Mouse (Mus musculus) cerebellum, adult 11 months (tissue): Measurements from ENCODE around the gene Rapgef5.
A peak's percentile ranks its signal among the peaks of the same experiment; 100 is the strongest.

Experiments
- DNase-seq: peaks from one replicate; pipeline ENCODE4 v3.0.0; 2022

The Rapgef5 gene

DNA sequence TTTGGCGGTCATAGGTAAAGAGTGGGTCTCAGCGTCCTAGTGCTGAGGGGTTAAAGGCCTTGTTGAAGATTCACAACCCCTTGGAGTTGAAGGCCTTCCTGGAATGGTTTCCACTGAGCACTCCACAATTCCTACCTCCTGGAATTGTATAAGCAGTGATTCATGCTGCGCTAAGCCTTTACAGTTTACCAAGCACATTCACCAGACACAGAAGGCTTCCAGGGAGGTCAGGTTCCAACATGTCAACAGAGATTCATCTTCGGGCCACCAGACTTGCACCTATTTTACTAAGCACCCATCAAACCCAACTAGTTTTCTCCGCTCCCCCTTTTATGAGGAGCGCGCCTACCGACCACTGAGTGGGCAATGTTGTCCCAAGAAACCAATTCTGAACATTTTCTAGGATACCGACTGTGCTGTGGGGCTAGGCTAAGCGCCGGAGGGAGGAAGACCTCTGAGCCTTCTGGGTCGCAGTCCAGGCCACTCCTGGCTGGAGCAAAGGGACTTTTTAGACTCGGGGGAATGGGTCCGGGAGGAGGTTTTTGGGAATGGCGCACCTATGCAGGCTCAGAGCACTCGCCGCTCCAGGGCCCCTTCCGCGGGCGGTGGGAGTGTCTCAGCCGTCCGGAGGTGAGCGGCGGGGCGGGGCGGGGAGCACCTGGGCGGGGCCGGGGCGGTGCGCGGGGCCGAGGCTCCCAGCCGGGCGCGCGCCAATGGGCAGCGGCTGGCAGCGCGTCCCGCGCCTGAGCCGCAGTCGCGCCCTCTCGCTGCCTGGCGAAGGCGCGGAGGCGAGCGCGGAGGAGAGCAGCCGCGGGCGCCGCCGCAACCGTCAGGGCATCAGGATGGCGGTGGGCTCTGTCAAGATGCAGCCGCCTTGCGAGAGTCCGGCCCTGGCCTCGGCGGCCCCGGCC, 17.2 kb downstream of the Rapgef5 start:
- DNase-seq = peak; percentile 2

DNA sequence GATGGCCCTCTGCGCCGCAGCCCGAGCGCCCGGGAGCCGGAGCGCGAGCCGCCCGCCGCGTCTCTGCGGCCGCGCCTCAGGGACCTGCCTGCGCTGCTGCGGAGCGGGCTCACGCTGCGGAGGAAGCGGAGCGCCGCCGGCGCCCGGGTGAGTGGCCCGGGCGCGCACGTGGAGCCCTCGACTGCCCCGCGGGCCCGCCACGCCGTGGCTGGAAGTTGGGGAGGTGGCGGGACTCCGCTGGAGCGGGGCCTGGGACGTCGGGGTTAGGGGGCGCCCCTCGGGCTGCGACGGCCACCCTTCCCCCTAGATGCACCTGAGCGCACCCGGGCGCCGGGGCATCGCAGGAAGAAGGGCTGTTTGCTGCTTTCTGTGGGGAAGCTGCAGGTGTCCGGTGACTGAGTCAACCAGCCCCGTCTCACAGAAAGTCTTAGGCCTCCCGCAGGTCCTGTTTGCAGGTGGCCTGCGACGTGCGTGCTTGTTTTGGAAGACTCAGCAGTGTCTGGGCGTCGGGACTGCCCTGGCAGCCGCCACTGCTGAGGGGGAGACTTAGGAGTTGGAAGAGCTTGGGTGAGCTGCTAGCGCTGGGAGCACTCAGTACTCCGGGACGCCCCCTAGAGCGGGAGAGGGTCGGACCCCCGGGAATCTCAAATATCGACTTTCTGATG, 17.9 kb downstream of the Rapgef5 start:
- no peak for DNase-seq

DNA sequence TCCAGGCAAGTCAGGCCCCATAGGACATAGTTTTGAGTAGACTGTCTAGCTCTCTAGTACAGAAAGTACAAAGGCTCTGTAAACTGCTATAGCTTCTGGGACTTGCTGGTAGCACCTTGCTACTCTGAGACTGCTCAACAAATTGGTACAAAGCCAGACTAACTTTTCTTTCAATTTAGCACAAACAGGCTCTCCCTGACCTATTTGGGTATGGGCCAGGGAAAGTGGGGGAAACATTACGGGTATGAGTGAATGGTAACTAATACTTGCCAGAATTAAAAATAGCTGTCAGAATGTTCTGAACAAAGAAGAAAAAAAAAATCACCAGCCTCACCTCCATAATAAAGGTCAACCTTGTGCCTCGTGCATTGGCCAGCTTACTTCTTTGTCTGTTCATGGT, 24.1 kb downstream of the Rapgef5 start:
- DNase-seq = no peak

DNA sequence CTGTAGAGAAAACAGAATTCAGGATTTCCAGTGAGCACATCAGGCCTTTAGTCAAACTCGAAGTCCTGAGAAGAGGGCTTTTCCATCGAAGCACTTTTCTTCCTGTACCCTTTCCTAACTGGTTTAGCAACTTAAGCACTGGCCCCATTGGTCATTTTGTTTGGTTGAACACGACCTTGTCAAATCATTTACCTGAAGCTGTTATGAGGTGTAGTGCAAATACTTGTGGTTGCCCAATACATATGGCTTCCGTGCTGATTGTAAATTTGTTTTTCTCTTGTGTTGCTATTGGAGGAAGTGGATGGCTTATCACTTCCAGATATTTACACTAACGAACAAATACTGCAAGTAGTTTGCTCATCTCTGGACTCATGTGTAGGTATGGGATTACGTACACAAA, 29.0 kb downstream of the Rapgef5 start:
- DNase-seq = no peak

DNA sequence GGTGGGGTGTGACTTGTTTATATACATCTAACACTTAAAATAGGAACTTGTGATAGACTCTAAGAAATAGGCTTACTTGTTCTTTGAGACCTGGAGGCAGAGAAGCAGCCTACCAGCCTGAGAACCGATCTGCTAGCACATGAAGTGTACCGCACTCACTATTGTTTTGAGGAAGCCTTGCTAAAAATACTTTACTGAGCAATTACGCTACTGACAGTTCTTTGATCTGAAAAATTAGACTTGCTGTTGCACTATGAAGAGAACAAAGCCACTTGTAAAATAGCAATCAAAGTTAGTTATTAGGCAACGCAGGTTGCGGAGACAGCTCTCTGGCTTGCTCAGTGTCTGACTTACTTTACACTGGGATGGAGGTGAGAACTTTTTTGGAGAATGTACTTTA, 37.1 kb downstream of the Rapgef5 start:
- no peak for DNase-seq

DNA sequence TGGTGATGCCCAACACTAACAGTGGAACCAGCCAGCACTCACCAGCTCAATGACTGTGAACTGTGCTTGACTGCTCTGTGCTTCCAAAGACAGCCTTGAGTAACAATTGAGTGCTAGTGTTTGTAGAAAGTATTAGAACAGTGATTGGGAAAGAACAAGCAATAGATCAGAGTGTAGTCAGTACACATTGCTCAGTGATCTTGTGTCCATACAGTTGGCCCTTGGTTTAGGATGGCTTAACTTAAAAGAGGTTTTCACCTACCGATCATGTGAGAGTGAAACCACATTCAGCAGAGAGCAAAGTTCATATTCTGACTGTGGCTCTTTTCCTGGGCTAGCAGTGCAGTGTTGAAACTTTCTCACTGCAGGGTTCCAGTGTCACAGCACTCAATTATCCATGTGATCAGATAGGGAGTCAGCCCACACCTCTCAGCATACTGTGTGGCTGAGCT, 38.4 kb downstream of the Rapgef5 start:
- DNase-seq = no peak

DNA sequence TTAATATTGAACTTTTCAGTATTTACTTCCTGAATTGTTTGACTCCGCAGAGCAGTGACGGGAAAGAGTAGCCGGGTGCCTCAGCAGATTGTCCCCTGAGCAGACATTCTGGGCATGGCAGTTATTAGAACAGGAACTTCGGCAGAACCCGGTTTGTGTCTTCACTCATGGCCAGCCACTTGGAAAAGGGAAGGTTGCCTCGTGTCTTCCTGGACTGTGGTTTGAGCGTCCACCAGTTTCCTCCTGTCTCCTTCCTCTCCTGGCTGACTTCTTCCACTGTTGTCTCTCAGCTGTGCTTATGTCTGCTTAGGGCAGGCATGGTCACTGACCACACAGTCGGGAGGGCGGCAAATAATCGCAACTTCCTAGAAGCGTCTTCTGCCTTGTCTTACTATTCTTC, 44.2 kb downstream of the Rapgef5 start:
- DNase-seq = no peak

DNA sequence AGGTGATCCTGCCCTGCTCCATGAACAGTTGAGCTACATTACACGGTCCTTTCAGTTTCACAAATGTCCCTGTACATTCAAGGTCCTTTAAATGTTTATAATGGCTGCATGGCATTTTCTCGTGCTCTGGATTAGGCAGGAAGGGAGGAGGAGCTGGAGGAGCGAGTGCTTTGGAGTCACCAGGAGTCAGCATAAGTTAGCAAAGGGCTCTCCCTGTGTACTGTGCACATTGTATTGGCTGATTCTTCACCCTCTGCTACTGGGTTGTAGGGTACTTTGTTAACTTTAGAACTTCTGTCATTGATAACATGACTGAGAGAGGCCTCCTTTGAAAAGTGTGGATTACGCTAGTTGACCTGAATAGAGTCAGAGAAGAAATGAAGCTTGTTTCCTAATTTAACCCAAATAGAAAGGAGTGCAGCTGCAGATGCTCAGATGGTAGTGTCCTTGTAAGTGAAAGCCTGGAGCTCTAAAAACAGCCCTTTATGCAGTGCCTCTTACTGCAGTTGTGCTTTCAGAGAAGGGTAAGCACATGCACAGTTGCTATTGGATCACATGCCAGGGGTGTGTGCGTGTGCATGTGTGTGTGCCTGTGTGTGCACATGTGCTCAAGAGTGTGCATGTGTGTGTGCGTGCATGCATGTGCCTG, 45.3 kb downstream of the Rapgef5 start:
- no peak for DNase-seq

DNA sequence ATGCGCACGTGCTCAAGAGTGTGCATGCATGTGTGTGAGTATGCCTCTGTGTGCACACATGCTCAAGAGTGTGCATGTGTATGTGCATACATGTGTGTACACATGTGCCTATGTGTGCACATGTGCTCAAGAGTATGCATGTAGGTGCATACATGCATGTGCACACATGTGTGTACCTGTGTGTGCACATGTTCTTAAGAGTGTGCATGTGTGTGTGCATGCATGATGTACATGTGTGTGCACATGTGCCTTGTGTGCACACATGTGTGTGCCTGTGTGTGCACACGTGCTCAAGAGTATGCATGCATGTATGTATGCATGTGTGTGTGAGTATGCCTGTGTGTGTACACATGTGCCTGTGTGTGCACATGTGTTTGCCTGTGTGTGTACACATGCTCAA, 45.8 kb downstream of the Rapgef5 start:
- no peak for DNase-seq

DNA sequence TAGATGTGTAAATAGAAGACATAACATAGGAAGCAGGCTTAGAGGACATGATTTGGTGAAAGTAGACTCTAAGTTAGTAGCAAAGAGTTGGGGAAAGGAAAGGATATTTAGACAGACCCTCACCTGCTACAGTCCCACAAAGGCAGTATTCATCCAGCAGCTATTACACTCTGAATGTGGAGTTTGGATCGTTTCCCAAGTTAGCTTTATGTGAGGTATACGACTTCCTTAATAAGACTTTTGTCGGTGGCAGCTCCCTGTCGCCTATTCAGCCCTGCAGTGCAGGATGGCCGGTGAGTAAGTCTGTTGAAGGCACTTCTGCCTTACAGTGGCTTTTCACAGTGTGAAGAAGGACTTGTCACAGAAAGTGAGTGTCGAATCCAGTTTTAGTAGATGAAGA, 47.6 kb downstream of the Rapgef5 start:
- no peak for DNase-seq

DNA sequence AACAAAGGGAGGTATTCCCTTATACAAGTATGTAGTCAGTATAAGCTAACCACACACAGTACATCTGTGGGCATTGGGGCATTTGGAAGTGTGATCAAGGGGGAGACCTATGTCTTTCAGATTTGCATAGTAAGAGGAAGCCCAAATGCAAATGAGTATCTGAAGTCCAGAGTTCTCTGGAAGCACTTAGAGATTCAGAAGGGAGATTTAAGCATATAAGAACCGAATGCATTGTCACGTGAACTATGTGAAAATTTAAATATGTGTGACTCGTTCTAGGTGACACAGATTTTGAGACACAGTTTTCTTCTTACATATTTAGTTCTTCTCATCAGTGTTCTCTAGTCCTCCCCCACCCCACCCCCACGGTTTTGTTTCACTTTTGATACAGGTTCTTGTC, 50.0 kb downstream of the Rapgef5 start:
- DNase-seq = no peak

DNA sequence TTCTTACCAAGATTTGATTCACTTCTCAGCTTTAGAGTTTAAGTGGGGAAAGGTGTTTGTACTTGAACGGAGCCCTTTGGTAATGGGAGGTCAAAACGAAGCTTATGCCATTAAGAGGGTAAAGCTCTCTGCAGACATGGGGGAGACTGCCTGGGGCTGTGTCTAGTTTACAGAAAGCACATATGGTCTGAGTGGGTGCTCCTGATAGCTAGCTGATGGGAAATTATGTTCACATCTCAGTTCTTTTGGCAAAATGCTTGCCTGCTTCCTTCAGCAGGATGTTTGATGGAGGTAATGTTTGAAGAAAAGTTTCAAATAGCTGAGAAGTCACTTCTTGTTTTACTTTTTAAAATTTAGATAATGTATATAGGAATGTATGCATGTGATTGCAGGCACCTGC, 53.4 kb downstream of the Rapgef5 start:
- no peak for DNase-seq

DNA sequence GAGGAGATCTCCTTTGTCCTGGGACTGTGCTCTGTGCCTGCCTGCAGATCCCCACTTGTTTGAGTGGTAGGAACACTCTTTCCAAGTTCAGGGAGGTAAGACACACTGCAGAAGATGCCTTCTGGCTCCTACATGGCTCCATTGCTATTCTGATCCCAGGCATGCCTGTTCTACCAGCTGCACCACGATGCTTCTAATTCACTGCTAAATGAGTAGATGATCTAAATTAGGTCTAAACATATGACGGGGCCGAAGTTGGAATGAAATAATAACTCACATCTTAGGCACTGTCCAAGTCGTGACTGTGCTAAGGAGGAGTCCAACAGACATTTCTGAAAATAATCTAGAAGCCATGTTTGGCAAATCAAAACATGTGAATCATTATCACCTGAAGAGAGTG, 68.0 kb downstream of the Rapgef5 start:
- no peak for DNase-seq

DNA sequence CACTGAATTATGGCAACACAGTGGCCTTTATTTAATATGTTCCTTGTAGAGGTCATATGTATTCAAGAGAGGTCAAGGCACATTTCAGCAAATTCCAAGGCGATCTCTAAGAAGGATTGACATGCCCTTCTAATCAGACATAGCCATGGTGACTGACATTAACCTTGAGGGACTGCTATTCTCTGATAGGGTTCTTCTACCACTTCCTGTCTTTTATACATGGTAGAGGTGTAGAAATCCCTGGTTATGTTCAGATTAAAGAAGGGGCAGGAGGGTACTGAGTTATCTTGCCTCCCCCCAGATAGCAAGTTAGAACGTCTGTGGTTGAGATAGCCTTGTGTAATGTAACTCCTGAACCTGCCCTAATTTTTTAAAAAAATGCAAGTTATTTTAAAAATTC, 69.1 kb downstream of the Rapgef5 start:
- no peak for DNase-seq

DNA sequence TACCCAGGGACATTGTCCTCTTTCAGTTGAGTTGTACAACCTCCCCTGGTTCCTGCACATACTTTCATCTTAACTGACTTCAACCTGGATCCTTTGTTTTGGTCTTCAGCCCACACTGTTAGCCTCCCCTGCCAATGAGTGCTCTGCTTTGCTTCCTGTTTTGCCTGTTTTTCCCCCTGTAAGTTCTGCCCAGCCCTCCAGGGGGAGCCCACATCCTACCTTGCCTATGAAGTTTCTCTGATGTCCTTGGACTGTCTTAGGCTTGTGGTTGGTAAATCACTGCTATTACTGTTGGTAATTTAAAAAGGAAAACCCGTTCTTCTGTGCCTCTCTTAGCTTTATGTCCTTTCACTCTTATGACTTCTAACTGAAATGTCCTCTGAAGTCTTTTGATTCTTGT, 69.8 kb downstream of the Rapgef5 start:
- peak; percentile 7 for DNase-seq

DNA sequence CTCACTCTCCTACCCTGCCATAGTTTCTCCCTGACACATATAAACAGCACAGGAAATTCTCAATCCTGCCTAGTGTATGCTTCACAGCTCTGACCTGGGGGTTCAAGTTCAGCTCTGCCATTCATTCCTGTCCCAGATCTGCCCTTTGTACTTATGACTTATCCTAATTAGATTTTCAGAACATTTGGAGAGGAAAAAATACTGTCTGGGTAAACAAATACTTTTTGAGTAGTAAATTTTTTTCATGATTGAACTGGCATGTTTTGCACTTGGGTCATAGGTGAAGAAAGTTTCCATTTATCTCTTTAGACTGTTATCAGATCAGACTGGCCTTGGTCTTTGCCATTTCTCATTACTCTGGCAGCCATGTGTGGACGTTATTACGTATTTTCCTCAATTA, 72.9 kb downstream of the Rapgef5 start:
- no peak for DNase-seq

DNA sequence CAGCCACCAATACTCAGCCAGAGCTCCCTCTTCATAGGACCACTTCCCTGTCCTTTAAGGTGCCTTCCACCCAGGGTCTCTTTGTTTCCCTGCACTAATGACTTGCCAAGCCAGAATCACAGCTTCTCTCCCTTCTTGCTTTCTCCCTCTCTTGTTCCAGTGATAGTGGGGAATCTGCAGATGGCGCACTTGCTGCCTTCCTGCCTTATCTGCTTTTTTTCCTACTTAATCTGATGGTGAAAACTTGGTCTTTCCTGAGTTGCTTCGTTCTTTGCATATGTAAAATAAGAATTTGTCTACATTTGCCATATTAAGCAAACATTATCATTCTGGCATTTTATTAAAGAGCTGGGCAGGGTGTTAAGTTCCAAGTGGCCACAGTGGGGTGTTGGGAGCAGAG, 75.7 kb downstream of the Rapgef5 start:
- DNase-seq = no peak

DNA sequence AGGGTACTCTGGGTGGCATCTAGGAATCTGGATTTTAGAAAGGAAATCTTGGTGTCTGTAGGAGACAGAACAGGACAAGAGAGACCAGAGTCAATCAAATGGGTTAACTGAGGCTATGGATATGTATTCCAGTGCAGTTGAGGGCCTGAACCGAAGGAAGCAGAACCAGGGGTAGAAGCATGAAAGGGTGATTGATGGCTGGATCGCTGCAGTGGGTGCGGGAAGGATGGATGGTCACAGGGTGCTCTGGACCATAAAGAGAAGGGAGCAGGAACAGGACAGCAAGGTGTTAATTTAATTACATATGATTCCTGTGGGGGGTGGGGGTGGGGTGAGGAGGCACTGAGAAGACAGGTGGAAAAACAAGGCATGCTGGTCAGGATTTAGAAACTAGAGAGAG, 76.3 kb downstream of the Rapgef5 start:
- no peak for DNase-seq

DNA sequence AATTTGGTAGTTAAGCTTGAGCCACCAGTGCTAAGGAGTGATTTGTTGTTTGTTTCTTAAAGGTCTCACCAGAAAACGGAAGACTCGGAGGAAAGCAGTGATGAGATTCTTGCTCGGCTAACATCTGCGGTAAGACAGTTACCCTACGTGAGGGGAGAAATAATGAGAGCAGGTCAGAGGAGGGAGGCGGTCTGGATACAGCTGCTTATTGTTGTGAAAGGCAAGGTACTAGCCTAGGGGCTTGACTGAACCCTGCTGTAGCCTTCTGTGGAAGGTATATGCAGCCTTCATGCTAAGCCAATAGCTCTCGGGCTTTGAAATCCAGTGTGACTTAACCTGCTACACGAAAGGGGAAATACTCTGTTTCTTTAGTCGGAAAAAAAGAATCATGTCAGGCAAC, 78.9 kb downstream of the Rapgef5 start:
- no peak for DNase-seq

DNA sequence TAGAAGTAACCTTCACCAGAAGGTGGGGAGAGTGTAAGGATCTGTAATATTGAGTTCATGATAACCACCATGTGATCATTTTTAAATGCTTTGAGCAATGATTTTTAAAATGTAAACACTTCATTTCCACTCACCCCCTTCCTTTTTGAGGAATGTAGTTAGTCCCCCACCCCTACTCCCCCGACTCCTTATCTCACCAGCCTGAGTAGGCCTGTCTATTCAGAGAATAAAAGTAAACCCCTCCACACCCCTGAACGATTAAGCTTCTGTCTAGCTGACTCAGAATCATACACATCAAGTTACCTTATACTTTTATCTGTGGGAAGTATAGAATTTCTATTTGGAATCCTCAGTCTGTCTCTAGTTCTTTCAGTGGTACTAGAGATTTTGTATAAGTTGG, 81.9 kb downstream of the Rapgef5 start:
- no peak for DNase-seq

DNA sequence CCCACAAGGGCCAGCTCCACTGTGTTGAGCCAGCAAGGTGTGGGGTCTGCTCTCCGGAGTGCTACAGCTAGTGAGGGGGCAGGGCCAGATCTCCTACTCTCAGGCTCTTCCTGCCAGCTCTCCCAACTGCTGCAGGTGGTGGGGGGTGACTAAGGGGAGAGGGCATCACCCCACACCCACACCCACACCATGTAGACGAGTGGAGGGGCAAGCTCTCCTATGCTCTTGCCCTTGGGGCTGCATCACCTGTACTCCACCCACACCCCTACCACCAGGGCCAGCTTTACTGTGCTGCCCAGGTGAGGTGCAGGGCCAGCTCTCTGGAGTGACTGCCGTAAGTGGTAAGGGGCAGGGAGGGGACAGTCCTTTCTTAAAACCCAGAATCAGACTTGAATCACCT, 89.7 kb downstream of the Rapgef5 start:
- no peak for DNase-seq

DNA sequence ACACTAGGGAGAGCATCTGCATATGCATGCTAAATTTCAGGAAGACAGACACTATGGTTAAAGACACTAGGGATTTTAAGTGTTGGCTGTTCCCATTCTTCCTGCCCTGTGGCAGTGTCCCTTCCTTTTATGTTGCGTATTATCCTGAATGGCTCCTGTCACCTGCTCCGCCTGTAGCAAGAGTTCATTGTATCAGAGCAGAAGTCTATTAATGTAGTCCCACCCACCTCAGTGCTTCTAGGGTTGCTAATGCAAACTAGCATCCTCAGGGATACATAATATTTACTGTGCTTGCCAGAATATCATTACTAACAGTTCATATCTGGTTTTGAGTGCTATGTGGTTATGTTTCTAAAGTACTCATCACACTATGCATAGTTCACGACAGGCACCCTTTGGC, 96.4 kb downstream of the Rapgef5 start:
- no peak for DNase-seq

DNA sequence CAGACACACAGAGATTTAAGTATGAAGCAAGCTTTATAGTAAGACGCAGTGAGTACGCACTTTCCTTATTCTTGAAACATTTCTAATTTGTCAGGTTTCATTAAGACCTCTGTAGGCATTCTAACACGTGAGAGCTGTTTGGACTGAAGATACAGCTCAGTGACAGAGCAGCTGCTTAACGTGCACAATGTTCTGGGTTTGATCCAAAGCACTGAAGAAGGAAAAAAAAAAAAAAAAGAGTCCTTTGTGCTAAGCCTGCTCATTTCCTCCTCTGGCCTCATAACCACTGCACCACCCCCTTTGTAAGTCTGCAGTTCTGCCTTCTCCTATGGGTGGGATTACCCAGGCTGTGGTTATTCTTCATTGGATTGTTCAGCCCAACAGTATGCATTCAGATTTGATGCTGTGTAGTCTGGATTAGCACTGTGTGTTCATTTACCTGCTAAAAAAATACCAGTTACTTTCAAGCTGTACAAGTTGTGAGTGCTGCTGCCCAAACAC, 103.3 kb downstream of the Rapgef5 start:
- DNase-seq = no peak

DNA sequence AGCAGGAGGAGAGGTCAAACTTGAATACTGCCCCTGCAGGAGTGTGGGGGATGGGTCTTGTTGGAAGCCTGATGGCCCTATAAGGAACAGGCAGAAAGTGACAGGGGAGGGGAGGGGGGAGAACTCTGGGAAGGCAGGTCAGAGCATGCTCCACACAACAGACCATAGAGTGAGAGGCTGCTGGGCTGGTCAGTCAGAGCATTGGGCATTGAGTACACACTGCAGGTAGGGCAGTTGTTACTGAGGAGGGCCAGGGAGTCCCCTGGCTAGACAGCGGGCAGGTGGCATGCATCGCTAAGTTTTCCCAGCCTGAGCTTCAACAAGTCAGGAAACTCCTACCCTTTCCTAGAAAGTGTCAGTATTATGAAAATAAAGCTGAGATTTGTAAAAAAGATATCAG, 106.7 kb downstream of the Rapgef5 start:
- no peak for DNase-seq
